Mouse (Mus musculus) lung, postnatal 10 days (tissue): ENCODE measurements at regions not wholly inside any gene's neighbourhood (a gene's known extent, or its start where the extent isn't known, plus 50 kb on each side); places are given as distances from the start of the nearest gene placed in this dataset.
A peak's percentile ranks its signal among the peaks of the same experiment; 100 is the strongest.

Experiments used
- DNase-seq: peaks from one replicate; pipeline ENCODE4 v3.0.0; 2021

GRCm38 (mm10) chr9:68072624-68073023 is 232.4 kb downstream of the Vps13c start:
- DNase-seq: no peak

- no peak for DNase-seq
Measured at GRCm38 (mm10) chr9:68077329-68077728, 237.1 kb downstream of the Vps13c start.

- DNase-seq: peak; percentile 2
Measured at GRCm38 (mm10) chr9:68083341-68083740, 243.1 kb downstream of the Vps13c start.

- no peak for DNase-seq
Measured at GRCm38 (mm10) chr9:68084966-68085365, 244.8 kb downstream of the Vps13c start.

GRCm38 (mm10) chr9:68094561-68094960 is 254.4 kb downstream of the Vps13c start:
- no peak for DNase-seq

- no peak for DNase-seq
Measured at GRCm38 (mm10) chr9:68109841-68110240, 269.6 kb downstream of the Vps13c start.

- DNase-seq: no peak
Measured at GRCm38 (mm10) chr9:68115151-68115690, 275.0 kb downstream of the Vps13c start.

GRCm38 (mm10) chr9:68116221-68116741 is 276.1 kb downstream of the Vps13c start:
- no peak for DNase-seq

GRCm38 (mm10) chr9:68118266-68118665 is 278.1 kb downstream of the Vps13c start:
- DNase-seq: no peak

- DNase-seq: no peak
Measured at GRCm38 (mm10) chr9:68122266-68122665, 282.1 kb downstream of the Vps13c start.

- peak; percentile 81 for DNase-seq
Measured at GRCm38 (mm10) chr9:68131263-68131662, 291.1 kb downstream of the Vps13c start.

- no peak for DNase-seq
Measured at GRCm38 (mm10) chr9:68135446-68136050, 295.4 kb downstream of the Vps13c start.

GRCm38 (mm10) chr9:68162813-68163570 is 322.8 kb downstream of the Vps13c start:
- DNase-seq: peak; percentile 9

- no peak for DNase-seq
Measured at GRCm38 (mm10) chr9:68166556-68166955, 326.4 kb downstream of the Vps13c start.

- DNase-seq: no peak
Measured at GRCm38 (mm10) chr9:68188921-68189320, 348.7 kb downstream of the Vps13c start.

GRCm38 (mm10) chr9:68199831-68200230 is 359.6 kb downstream of the Vps13c start:
- no peak for DNase-seq

GRCm38 (mm10) chr9:68201031-68201430 is 360.8 kb downstream of the Vps13c start:
- DNase-seq: no peak

- DNase-seq: no peak
Measured at GRCm38 (mm10) chr9:68225694-68226093, 385.5 kb downstream of the Vps13c start.

- DNase-seq: no peak
Measured at GRCm38 (mm10) chr9:68231131-68231530, 390.9 kb downstream of the Vps13c start.

GRCm38 (mm10) chr9:68234979-68235649 is 394.9 kb downstream of the Vps13c start:
- no peak for DNase-seq

GRCm38 (mm10) chr9:68239121-68239520 is 398.9 kb downstream of the Vps13c start:
- no peak for DNase-seq

- DNase-seq: no peak
Measured at GRCm38 (mm10) chr9:68239551-68239950, 399.4 kb downstream of the Vps13c start.

GRCm38 (mm10) chr9:68250011-68250410 is 403.6 kb upstream of the Rora start:
- DNase-seq: no peak
